Comparison of ENCODE assay signal across 8 mouse cellular contexts in the genomic region with DNA sequence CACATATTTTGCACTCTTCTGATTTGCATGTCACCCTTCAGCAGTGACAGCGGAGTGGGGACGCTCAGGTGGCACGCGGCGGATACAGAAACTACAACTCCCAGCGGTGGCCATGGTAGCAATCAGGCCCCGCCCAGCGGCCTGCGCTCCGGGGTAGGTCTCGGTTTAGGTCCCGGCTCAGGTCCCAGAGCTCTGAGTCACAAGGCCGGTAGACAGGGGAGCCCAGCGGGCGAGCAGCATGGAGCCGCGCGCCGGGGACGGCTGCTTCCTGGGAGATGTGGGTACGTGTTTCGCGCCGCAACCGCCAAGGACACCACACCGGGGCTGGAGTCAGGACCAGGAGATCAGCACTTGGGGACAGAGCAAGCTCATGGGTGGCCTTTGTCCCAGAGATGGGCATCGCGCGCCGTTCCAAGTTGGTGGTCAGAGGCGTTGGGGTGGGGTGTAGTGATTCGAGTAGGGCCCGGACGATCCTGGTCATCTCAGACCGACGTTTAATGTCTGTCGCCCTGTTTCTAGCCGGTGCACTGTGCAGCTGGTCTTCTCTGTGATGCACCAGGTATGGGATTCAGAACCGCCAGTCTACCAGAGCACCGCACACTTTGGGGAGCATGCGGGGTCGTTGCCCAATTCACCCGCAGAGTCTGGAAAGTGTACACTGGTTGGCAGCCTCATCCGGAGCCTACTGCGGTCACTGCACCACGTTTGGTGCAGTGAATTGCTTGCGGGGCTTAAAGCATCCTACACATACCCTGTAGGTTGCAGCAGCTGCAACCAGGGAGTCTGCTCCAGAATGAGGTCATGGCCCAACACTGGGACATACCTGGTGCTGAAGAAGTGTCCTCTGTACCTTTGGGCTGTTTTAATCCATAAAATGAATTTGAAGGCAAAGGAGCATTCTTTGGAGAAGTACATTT. TPM values are rescaled to one million over a fixed set of nuclear protein-coding genes. Genes with fewer than 3 reads are reported as not detected.
A peak's percentile ranks its signal among the peaks of the same experiment; 100 is the strongest.
DNase-seq lines count a peak whose midpoint lies in the region; ATAC-seq lines count a peak whose summit lies in the region.

TSS of gene Asb13 (plus strand) at position 138 of the 917 bp plus-strand sequence.

- no peaks in the 10 kb centered on the region for H3K4me1 ChIP-seq in heart, embryonic 10.5 days
- peaks cover 9% of the 10 kb centered on the region; the same call in 1 of the 2 replicates for H3K4me1 ChIP-seq in kidney, embryonic 15.5 days

- peak within 1 kb of the TSS; percentile 80 for H3K4me2 ChIP-seq in kidney, embryonic 15.5 days

- H3K9ac ChIP-seq in kidney, embryonic 15.5 days = peak within 1 kb of the TSS; percentile 71

- H3K4me3 ChIP-seq in heart, embryonic 10.5 days = peak within 1 kb of the TSS; percentile 83
- peak within 1 kb of the TSS; percentile 78 for H3K4me3 ChIP-seq in kidney, embryonic 15.5 days (replicated peaks)

- 1% methylated on average over 47 of the region's 47 CpGs for WGBS in heart, embryonic 10.5 days
- under 1% methylated on average over 47 of the region's 47 CpGs for WGBS in kidney, embryonic 15.5 days

- H3K27ac ChIP-seq in heart, embryonic 10.5 days = peak within 1 kb of the TSS; percentile 83
- peak within 1 kb of the TSS; percentile 42 for H3K27ac ChIP-seq in kidney, embryonic 15.5 days

- H3K27me3 ChIP-seq in heart, embryonic 10.5 days (ENCODE audit: insufficient read depth, poor library complexity, severe bottlenecking) = 0 out of 2 replicates have a peak, but pooled peaks cover 3% of the 10 kb centered on the region
- H3K27me3 ChIP-seq in kidney, embryonic 15.5 days = 0 out of 2 replicates have a peak, but pooled peaks cover 2% of the 10 kb centered on the region

- no peaks in the 10 kb centered on the region for H3K36me3 ChIP-seq in heart, embryonic 10.5 days
- no peaks in the 10 kb centered on the region for H3K36me3 ChIP-seq in kidney, embryonic 15.5 days

- DNase-seq in A20 (ENCODE audit: low read depth, low spot score) (peak; percentile 92), liver (peak; percentile 78)
- DNase-seq in brain, adult 2 months (ENCODE audit: low read depth, low spot score) = peak; percentile 94
- peak; percentile 93 for DNase-seq in heart, embryonic 10.5 days (ENCODE audit: low spot score)
- peak; percentile 14 to 54 for DNase-seq in monocyte, adult 2 months (ENCODE audit: low read depth in 1 of 2, low spot score in 2 of 2)
- peak; percentile 61 to 73 for DNase-seq in spleen, postnatal 14 days (ENCODE audit: low spot score in 2 of 2)

- peak; percentile 99 for ATAC-seq in erythroblast, adult 5-6 weeks (replicated peaks; ENCODE audit: low FRiP score, poor library complexity, severe bottlenecking)
- peak; percentile 97 for ATAC-seq in kidney, embryonic 15.5 days (replicated peaks; ENCODE audit: low FRiP score)

- H3K9me3 ChIP-seq in heart, embryonic 10.5 days = no peaks in the 10 kb centered on the region
- H3K9me3 ChIP-seq in kidney, embryonic 15.5 days (replicated peaks) = no peaks in the 10 kb centered on the region

RNA-seq across cellular contexts. Expression of gene Asb13, which starts in this region (rescaled TPM):
- total RNA-seq in erythroblast, adult 5-6 weeks (2015; ENCODE audit: low replicate concordance) = 0.42 and 2.5 TPM in 2 replicates
- 2.6 TPM in 1 of 2 replicates, not detected in the other for total RNA-seq in erythroblast, adult 5-6 weeks (2017; ENCODE audit: low replicate concordance)
- 6.8 and 9.4 TPM in 2 replicates for polyA plus RNA-seq in heart, embryonic 10.5 days (2016; fragmentation: Nextera tagmentation; extraction: Ambion mirVana)
- polyA plus RNA-seq in kidney, embryonic 15.5 days (2015; fragmentation: Nextera tagmentation; extraction: Ambion mirVana) = 14.4 and 15.0 TPM in 2 replicates

Comparison
In these comparisons a context has a peak if more than half of its experiments do, and no peak if none do; other contexts are left out.
1. Peak in every context shown above with its lines: DNase-seq, ATAC-seq, H3K4me3 ChIP-seq and H3K27ac ChIP-seq.
2. DNase-seq: peak in every context shown above with its lines; median percentile 94 in brain, adult 2 months; 93 in heart, embryonic 10.5 days; 92 in A20; 78 in liver; 67 in spleen, postnatal 14 days; 34 in monocyte, adult 2 months.